Mouse (Mus musculus): ENCODE data around the gene Gfral. TPM values are rescaled to one million over a fixed set of nuclear protein-coding genes. Genes with fewer than 3 reads are reported as not detected.

The Gfral gene
- polyA plus RNA-seq, 1 experiment from 2014 or later = not detected

DNA sequence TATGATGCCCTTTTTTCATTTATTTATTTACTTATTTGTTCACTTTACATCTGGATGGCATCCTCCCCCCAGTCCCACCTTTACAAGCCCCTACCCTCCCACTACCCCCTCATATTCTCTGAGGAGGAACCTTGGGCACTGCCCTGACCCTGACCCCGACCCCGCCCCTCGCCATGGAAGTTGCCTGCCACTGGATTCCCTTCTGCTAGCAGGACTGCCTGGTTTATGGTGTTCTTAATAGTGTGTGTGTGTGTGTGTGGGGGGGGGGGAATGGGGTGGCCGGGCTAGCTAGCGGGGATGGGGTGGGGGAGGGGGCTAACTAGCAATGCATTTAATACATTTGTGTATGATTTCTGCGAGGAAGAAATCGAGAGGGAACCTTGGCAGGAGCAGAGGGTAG lies 21.4 kb upstream of the Gfral start:
- H3K36me3 ChIP-seq (ENCODE audit: control insufficient read depth, insufficient read depth, low read length) = no peaks in the 10 kb centered on the region
- no peak overlapping the region for H3K27ac ChIP-seq (ENCODE audit: low read length)
- H3K27me3 ChIP-seq (ENCODE audit: control insufficient read depth, insufficient read depth, low read depth, low read length) = no peaks in the 10 kb centered on the region
- no peak overlapping the region for H3K4me2 ChIP-seq (ENCODE audit: low read length)
- 66% methylated on average over 7 of the region's 7 CpGs for WGBS
- H3K4me3 ChIP-seq (ENCODE audit: low read depth, low read length) = no peak overlapping the region
- no peaks in the 10 kb centered on the region for H3K9me3 ChIP-seq (replicated peaks; ENCODE audit: control insufficient read depth, low read length, poor library complexity, severe bottlenecking)
- H3K9ac ChIP-seq (ENCODE audit: low read depth, low read length) = no peak overlapping the region
- peaks cover 6% of the 10 kb centered on the region; the same call in 1 of the 2 replicates for H3K4me1 ChIP-seq (ENCODE audit: control insufficient read depth, insufficient read depth, low read length)
- ATAC-seq = no peak

DNA sequence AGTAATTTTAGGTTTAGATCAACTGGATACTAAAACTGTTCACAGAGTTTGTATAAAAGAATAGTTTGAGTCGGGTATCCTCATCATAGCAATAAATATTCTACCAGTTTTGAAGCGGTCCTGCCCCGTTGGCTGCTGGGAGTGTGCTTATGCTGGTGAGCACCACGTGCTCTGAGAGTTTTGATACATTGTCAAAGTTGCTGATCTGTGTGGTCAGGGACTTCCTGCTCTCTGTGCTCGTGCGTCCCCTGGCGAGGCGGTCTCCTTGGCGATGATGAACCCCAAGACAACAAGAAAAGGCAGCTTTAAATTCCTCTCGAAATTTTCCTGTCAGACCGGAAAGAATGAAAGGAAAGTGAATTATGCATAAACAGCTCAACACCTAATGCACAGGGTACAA lies 16.9 kb upstream of the Gfral start:
- WGBS = 31% methylated on average over 11 of the region's 11 CpGs
- Histone ChIP-seq H3K27me3 (ENCODE audit: control insufficient read depth, insufficient read depth, low read depth, low read length) (no peaks in the 10 kb centered on the region), H3K4me3 (ENCODE audit: low read depth, low read length) (no peak overlapping the region), H3K9me3 (replicated peaks; ENCODE audit: control insufficient read depth, low read length, poor library complexity, severe bottlenecking) (no peaks in the 10 kb centered on the region), H3K4me2 (ENCODE audit: low read length) (no peak overlapping the region), H3K9ac (ENCODE audit: low read depth, low read length) (no peak overlapping the region), H3K27ac (ENCODE audit: low read length) (no peak overlapping the region), H3K36me3 (ENCODE audit: control insufficient read depth, insufficient read depth, low read length) (no peaks in the 10 kb centered on the region), H3K4me1 (ENCODE audit: control insufficient read depth, insufficient read depth, low read length) (no peaks in the 10 kb centered on the region)
- no peak for ATAC-seq

DNA sequence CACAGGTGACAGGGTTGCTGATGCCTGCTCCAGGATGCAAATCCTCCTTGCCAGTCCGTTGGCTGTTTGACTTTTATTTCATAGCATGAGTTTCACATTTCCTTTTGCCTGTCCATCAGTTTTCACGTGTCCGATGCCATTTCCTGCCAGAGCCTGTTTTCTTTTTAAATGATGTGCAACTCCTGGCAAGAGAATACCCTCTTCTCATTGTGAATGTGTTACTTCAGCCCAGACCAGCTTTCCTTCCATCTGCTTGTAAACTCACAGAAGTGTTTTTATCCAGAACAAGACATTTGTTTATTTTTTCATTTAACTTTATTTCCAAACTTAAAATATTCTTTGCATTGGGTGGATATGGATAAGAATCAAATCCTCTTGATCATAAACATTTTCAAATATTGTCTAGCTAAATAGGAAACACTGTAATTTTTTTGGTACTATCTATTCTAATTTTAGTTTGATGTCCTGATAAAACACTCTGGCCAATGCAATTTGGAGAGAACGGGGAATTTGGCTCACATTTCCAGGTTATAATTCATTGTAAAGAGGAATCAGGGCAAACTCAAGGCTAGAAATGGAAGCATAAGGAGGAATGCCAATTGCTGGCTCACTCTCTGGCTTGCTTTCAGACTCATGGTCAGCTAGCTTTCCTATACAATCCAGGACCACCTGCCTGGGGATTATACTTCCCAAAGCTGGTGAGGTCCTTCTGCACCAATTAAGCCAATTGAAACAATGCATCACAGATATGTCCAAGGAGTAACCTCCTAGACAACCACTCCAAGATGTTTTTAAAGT lies 3.9 kb upstream of the Gfral start:
- WGBS = 83% methylated on average over 4 of the region's 4 CpGs
- Histone ChIP-seq H3K4me3 (ENCODE audit: low read depth, low read length) (no peak overlapping the region), H3K27ac (ENCODE audit: low read length) (no peak overlapping the region), H3K4me1 (ENCODE audit: control insufficient read depth, insufficient read depth, low read length) (no peaks in the 10 kb centered on the region), H3K36me3 (ENCODE audit: control insufficient read depth, insufficient read depth, low read length) (no peaks in the 10 kb centered on the region), H3K9ac (ENCODE audit: low read depth, low read length) (no peak overlapping the region), H3K4me2 (ENCODE audit: low read length) (no peak overlapping the region), H3K27me3 (ENCODE audit: control insufficient read depth, insufficient read depth, low read depth, low read length) (no peaks in the 10 kb centered on the region), H3K9me3 (replicated peaks; ENCODE audit: control insufficient read depth, low read length, poor library complexity, severe bottlenecking) (no peaks in the 10 kb centered on the region)
- ATAC-seq = no peak

DNA sequence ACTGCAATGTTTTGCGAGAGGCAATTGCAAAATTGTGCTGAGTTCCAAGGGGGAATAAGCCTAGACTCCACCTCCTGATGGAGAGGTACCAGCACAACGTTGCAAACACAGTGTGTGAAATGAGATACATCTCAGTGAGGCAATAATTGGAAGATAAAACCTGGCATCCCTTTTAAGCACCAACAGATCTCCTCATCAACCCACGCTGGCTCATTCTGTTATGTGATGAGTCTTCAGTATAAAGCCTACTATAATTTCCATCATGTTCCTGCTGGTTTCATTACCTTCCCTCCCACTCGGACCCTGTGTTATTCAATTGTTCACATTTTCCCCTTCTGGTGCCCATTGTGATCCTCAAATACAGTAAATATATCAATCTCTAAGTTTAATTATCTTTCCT lies 1.2 kb upstream of the Gfral start:
- ATAC-seq = no peak
- Histone ChIP-seq H3K4me1 (ENCODE audit: control insufficient read depth, insufficient read depth, low read length) (no peaks in the 10 kb centered on the region), H3K4me2 (ENCODE audit: low read length) (no peak overlapping the region), H3K9me3 (replicated peaks; ENCODE audit: control insufficient read depth, low read length, poor library complexity, severe bottlenecking) (no peaks in the 10 kb centered on the region), H3K27me3 (ENCODE audit: control insufficient read depth, insufficient read depth, low read depth, low read length) (no peaks in the 10 kb centered on the region), H3K4me3 (ENCODE audit: low read depth, low read length) (no peak overlapping the region), H3K9ac (ENCODE audit: low read depth, low read length) (no peak overlapping the region), H3K36me3 (ENCODE audit: control insufficient read depth, insufficient read depth, low read length) (no peaks in the 10 kb centered on the region), H3K27ac (ENCODE audit: low read length) (no peak overlapping the region)
- 80% methylated on average over 4 of the region's 4 CpGs for WGBS

DNA sequence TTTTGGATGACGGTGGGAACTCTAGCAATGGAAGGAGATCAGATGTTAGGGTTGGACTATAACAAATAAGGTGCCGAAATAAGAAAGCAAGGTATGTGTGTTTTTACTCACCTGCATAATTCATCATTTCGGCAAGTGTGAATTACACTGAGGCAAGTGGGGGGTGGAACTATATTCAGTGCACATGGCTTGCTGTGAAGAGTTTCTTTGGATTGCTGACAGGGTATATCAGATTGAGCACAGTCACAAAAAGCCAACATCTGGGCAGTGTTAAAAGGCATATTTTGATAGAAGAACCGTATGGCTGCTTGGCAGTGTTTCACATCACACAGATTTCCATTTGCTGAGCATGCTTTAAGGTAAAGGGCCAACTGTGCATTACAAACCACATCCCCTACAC lies 16.5 kb downstream of the Gfral start:
- no peak overlapping the region for H3K4me3 ChIP-seq (ENCODE audit: low read depth, low read length)
- H3K4me2 ChIP-seq (ENCODE audit: low read length) = no peak overlapping the region
- no peaks in the 10 kb centered on the region for H3K4me1 ChIP-seq (ENCODE audit: control insufficient read depth, insufficient read depth, low read length)
- ATAC-seq = no peak
- no peak overlapping the region for H3K9ac ChIP-seq (ENCODE audit: low read depth, low read length)
- no peaks in the 10 kb centered on the region for H3K36me3 ChIP-seq (ENCODE audit: control insufficient read depth, insufficient read depth, low read length)
- H3K27me3 ChIP-seq (ENCODE audit: control insufficient read depth, insufficient read depth, low read depth, low read length) = no peaks in the 10 kb centered on the region
- no peak overlapping the region for H3K27ac ChIP-seq (ENCODE audit: low read length)
- WGBS = 83% methylated on average over 4 of the region's 4 CpGs
- H3K9me3 ChIP-seq (replicated peaks; ENCODE audit: control insufficient read depth, low read length, poor library complexity, severe bottlenecking) = no peaks in the 10 kb centered on the region

DNA sequence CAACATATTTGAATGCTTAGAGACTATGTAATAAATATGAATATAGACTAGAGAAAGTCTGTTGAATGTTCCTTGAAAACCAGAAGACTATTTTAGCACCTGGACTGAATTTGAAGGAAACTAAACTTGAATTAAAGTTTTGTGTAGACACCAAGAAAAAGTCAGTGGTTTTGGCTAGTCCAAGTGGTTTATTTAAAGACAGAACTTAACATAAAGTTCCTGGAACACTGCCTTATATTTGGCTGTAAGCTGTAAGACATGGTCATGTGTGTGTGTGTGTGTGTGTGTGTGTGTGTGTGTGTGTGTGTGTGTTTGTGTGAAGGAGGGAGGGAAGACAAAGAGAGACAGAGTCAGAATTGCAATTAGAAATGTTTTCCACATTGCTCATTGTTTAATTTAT lies 34.2 kb downstream of the Gfral start:
- no peaks in the 10 kb centered on the region for H3K27me3 ChIP-seq (ENCODE audit: control insufficient read depth, insufficient read depth, low read depth, low read length)
- H3K4me1 ChIP-seq (ENCODE audit: control insufficient read depth, insufficient read depth, low read length) = no peaks in the 10 kb centered on the region
- no peaks in the 10 kb centered on the region for H3K36me3 ChIP-seq (ENCODE audit: control insufficient read depth, insufficient read depth, low read length)
- H3K9me3 ChIP-seq (replicated peaks; ENCODE audit: control insufficient read depth, low read length, poor library complexity, severe bottlenecking) = no peaks in the 10 kb centered on the region
- no peak overlapping the region for H3K4me3 ChIP-seq (ENCODE audit: low read depth, low read length)
- H3K4me2 ChIP-seq (ENCODE audit: low read length) = no peak overlapping the region
- no peak for ATAC-seq
- no peak overlapping the region for H3K27ac ChIP-seq (ENCODE audit: low read length)
- H3K9ac ChIP-seq (ENCODE audit: low read depth, low read length) = no peak overlapping the region

DNA sequence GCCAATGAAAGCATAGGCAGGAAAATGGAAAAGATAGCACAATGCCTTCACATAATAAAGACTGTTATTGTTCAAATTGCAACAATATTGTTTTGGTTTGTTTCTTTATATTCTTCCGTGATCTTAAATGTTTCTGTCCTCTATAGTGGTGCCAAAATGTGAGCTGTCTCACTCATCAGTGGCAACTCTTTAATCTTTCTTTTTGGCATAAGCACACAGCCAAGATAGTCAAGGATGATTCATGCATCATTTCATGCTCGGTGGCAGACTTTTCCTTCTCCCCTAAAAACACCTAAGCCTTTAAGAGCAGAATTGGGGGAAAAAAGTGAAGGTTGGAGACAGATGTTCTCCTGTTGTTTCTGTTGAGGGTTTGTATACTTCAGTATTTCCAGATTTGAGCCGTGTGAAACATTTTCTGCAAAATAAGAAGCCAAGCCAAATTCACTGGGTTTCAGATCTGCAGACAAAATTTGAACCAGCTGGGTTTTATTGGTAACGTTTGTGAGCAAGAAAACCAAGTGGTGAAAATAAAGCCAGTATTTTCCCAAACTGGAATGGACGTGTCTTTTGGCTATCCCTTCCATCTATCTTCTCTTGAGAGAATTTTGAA lies 40.7 kb downstream of the Gfral start:
- 79% methylated on average over 5 of the region's 5 CpGs for WGBS
- Histone ChIP-seq H3K36me3 (ENCODE audit: control insufficient read depth, insufficient read depth, low read length) (no peaks in the 10 kb centered on the region), H3K9ac (ENCODE audit: low read depth, low read length) (no peak overlapping the region), H3K27me3 (ENCODE audit: control insufficient read depth, insufficient read depth, low read depth, low read length) (no peaks in the 10 kb centered on the region), H3K4me3 (ENCODE audit: low read depth, low read length) (no peak overlapping the region), H3K4me1 (ENCODE audit: control insufficient read depth, insufficient read depth, low read length) (no peaks in the 10 kb centered on the region), H3K9me3 (replicated peaks; ENCODE audit: control insufficient read depth, low read length, poor library complexity, severe bottlenecking) (no peaks in the 10 kb centered on the region), H3K4me2 (ENCODE audit: low read length) (no peak overlapping the region), H3K27ac (ENCODE audit: low read length) (no peak overlapping the region)
- no peak for ATAC-seq

DNA sequence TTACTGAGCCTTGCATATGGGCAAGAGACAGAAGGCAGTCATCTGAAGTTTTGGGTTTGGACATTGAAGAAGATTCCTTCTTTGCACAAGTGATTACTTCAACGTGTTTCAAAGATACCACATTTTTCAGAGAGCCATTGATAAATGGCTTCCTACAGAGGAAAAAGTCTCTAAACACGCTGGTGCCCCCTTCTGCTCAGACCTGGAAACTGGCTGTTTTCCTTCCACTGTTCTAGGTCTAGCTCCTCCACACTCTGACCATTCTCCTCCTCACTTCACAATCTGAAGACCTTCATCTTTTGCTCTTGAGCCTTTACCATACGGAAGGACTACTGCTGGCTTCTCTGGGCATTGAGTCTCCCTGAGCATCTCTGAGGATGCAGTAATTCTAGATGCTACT lies 45.1 kb downstream of the Gfral start:
- ATAC-seq = no peak
- Histone ChIP-seq H3K9me3 (replicated peaks; ENCODE audit: control insufficient read depth, low read length, poor library complexity, severe bottlenecking) (no peaks in the 10 kb centered on the region), H3K27me3 (ENCODE audit: control insufficient read depth, insufficient read depth, low read depth, low read length) (no peaks in the 10 kb centered on the region), H3K27ac (ENCODE audit: low read length) (no peak overlapping the region), H3K36me3 (ENCODE audit: control insufficient read depth, insufficient read depth, low read length) (no peaks in the 10 kb centered on the region), H3K9ac (ENCODE audit: low read depth, low read length) (no peak overlapping the region), H3K4me3 (ENCODE audit: low read depth, low read length) (no peak overlapping the region), H3K4me1 (ENCODE audit: control insufficient read depth, insufficient read depth, low read length) (no peaks in the 10 kb centered on the region), H3K4me2 (ENCODE audit: low read length) (no peak overlapping the region)
- WGBS = 55% methylated on average over 3 of the region's 3 CpGs

DNA sequence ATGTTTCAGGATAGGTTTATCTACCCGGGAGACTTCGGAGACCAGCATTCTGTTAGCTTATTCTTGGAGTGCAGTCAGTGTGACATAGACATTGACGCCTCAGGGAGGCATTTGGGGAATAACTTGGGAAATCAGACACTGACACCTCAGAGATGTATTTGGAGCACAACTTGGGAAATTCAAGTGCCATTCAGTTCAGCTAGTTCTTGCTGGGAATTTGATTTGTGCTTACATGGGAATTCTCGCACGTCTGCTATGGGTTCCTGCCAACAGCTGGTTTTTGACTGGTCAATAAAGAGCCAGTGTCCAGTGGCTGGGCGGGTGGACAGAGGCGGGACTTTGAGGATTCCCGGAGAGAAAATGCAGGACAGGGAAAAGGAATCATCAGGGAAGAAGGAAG lies 51.0 kb downstream of the Gfral start:
- WGBS = 67% methylated on average over 8 of the region's 8 CpGs
- Histone ChIP-seq H3K9me3 (replicated peaks; ENCODE audit: control insufficient read depth, low read length, poor library complexity, severe bottlenecking) (no peaks in the 10 kb centered on the region), H3K4me2 (ENCODE audit: low read length) (no peak overlapping the region), H3K27ac (ENCODE audit: low read length) (no peak overlapping the region), H3K9ac (ENCODE audit: low read depth, low read length) (no peak overlapping the region), H3K36me3 (ENCODE audit: control insufficient read depth, insufficient read depth, low read length) (no peaks in the 10 kb centered on the region), H3K4me1 (ENCODE audit: control insufficient read depth, insufficient read depth, low read length) (no peaks in the 10 kb centered on the region), H3K4me3 (ENCODE audit: low read depth, low read length) (no peak overlapping the region), H3K27me3 (ENCODE audit: control insufficient read depth, insufficient read depth, low read depth, low read length) (no peaks in the 10 kb centered on the region)
- ATAC-seq = no peak
